Mouse (Mus musculus): ENCODE results near the gene Cdk20.
"Not testable (repeated sequence)": the region's sequence is repeated elsewhere in the genome, so short reads cannot be mapped to it uniquely, and the experiment has no call there.

The Cdk20 gene

DNA sequence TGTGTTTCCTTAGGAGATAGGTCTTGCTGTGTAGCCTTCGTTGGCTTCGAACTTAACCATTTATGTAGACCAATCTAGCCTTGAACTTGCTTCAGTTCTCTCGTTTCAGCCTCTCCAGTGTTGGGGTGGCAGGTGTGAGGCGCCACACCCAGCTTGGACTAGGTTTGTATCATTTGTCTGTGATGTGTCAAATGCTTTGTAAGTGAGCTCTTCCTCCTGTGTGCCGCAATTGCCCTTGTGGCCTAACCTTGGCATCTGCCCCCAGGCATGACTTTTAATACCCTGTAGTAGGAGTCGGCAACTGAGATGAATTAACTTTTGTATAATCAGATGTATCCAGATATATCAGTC, 9.5 kb upstream of the Cdk20 start:
- DNase-seq (ENCODE audit: low read depth) = no peak

DNA sequence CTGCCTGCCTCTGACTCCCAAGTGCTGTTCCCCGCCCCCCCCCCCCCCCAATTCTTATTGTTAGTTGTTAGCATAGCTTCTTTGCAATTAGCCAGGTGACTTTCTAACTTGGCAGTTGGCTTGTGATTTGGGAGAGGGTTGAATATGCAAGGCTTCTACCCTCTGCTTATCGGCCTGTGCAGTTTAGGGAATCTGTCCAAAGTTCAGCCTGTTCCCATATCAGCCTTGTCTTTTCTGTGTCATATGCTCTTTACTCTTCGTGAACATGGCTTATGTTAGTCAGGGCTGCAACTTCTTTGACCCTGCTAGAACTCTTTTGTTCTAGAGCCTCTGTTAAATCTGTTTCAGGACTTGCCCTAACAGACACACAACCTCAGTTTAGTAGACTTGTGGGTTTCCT, 7.8 kb upstream of the Cdk20 start:
- no peak for DNase-seq (ENCODE audit: low read depth)

DNA sequence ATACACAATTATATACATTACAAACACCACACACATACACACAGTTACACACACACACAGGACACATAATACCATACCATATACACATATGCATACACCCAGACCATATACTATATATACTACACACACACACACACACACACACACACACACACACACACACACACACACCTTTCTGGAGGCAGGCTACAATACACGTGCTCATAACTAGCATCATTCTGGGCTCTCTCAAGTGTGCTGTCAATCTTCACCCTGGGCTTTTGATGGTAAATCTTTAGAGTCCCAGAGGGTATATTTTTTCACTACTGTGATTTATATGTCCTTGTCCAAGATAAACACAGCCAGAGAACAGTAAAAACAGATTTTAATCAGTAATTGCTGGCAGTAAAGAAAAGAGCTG, 6.8 kb upstream of the Cdk20 start:
- no peak for DNase-seq (ENCODE audit: low read depth)

DNA sequence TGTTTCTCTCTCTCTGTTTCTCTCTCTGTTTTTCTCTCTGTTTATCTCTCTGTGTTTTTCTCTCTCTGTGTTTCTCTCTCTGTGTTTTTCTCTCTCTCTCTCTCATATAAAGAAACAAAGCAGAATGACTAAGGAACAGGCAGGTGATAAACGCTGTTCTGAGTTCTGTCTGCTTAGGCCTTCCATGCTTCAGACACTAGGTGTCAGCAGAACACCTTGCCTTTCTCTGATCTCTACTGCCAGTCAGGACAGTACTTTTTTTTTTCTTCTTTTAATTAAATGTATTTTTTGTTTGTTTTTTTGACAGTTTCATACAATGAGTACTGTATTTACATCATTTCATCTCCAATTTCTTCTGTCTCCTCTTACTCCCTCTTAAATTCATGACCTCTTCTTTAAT, 2.8 kb upstream of the Cdk20 start:
- peak; percentile 51 for DNase-seq (ENCODE audit: low read depth)

DNA sequence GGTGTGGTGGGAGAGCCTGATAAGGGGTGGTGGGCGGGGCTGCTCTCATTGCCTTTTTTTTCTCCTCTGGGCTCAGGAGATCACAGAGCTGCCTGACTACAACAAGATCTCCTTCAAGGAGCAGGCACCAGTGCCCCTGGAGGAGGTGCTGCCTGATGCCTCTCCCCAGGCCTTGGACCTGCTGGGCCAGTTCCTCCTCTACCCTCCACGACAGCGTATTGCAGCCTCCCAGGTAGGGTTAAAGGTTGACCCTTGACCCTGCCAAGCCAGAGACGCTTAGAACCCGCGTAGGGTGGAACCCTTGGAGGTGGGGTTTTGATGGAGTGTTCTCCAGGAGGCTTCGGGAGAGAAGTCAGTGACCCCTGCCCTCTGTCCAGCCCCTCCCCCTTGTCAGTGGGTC, 5.7 kb downstream of the Cdk20 start:
- DNase-seq (ENCODE audit: low read depth) = no peak

DNA sequence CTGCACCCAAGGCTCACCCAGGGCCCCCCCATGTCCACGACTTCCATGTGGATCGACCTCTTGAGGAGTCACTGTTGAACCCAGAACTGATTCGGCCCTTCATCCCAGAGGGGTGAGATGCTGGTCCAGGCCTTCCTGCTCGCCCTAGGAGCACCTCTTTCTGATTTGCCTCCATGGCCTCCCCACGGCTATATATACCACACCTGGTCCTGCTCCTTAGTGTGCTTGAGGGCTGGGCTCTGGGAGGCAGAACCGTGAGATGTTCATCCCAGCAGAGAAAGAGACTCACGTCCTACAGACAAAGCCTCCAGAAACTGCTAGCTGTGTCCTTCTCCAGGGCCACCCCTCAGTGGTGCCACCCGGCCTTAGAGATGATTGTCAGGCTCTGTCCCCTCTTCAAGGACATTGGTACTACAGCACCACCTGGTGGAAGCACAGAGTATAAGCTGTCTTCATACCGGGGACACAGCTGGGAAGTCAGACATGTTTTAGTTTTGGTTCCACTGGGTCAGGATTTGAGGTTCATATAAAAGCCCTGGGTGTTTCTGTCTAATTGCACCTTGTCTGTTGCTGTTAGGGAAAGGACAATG, 6.8 kb downstream of the Cdk20 start:
- peak; percentile 82 for DNase-seq (ENCODE audit: low read depth)

DNA sequence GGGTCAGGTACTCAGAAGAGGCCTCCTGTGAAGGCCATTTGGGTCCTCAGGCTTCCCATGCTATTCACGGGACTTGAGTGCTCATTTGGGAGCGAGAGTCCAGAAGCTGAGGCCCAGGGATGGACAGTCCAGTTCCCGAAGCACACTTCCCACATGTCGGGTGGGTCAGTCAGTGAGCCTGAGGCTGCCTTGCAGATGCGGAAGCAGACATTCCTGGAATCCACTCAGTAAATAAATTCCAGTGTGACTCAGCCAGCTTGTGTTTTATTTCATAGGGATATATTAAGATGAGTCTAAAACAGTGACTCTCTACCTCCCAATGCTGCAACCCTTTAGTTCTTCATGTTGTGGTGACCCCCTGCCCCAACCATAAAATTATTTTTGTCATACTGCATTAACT, 7.4 kb downstream of the Cdk20 start:
- DNase-seq (ENCODE audit: low read depth) = no peak

DNA sequence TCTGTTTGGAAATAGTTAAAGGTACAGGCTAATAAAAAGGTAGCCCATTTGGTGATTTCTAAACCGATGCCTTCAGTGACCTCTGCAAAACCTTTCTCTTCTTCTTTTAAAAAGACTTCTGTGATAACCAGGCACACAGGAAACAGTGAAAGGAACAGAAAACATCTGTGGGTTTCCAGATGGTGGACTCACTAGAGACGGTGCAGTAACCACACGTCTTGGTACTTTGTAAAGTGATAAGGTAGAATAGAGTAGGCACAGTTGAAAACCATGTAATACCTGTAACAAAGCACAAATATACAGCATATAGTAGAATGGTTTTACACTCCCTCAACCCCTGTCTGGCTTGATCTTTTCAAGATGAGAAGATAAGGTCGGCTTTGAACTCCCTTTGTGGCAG, 8.5 kb downstream of the Cdk20 start:
- DNase-seq (ENCODE audit: low read depth) = no peak

DNA sequence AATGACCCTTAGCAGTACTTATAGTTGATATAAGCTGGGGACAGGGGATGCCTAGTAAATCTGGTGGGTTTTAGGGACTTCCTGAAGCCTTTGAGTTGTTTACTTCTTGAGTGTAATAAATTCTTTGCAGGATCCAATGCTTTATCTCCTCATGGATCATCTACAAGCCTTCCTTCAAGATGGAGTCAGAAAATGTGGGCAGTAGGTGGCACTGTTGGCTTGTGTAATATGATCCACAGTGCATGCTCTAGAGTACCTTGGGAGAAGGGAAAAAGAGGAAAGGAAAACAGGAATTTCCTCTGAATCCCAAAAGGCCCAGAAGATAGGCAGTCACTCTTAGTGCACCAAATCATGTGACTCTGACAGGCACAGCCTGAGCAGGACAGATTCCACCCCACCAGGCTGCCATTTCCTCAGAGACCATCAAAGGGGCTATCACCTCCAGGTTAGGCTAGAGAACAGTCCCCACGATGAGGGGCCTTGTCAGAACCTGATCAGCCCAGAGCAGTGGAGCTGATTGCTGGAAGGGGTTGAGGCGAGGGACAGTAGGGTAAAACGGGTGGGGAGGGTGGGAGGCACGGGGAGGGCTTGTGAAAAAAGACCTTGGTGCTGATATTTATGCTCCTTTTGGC, 11.3 kb downstream of the Cdk20 start:
- peak; percentile 27 for DNase-seq (ENCODE audit: low read depth)

DNA sequence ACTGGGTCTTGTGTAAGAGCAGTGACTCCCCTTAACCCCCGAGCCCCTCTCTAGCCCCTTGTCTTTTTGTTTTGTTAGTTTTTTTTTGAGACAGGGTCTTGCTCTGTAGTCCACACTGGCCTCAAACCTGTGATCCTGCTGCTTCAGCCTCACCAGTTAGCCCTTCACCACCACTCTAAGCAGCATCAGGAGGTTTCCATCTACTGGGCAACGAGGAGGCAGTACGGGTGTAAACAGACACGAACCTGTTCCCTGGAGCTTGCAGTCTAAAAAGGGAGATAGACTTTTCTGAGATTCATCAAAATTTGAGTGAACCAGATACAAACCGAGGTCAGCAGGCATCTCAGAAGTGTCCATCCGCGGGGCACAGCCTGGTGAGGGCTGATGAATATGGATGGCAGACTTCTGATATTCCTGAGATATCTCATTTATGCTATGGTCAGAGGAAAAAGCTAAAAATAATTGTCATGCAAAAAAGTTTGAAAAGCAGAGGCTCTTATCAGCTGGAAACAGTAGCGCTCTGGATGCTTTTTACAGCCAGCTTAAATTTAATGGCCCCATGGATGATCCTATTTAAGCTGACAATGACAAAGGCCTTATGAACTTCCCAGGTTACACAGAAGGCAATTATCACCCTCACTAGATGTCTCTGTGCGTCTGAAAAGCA, 13.3 kb downstream of the Cdk20 start:
- DNase-seq (ENCODE audit: low read depth) = no peak

DNA sequence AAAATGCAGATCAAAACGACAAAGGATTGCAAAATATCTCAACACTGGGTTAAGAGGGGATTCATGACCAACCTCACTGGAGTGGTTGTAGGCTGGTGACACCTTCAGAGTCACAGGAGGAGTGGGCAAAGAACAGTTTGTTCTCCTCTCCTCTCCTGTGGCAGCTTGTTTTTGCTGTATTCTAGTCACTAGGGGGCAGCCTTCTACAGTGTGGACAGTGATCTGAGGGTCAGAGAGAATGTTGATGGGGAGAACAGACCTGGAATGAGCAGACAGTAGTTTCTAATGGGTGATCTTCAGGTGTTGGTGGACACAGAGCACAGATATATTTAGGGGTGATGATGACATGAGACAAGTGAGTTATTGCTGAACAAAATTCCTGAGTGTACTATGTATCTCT, 15.8 kb downstream of the Cdk20 start:
- DNase-seq (ENCODE audit: low read depth) = peak; percentile 26

DNA sequence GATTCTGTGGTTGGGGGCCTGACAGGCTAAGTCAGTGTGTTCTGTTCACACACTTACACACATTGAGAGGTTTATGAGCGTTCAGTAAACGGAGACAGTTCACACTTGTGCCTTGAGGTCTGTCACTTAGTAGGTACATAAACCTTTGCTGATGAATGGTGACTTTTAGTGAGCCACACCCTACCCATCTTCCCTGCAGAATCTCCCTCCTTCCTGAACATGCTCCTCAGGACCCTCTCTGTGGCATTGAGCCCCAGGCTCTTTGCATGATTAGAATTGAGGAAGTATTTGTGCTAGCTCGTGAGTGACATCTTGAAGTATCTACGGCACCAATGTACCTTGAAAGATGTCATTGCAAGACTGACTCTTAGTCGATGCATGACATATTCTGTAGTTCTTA, 16.6 kb downstream of the Cdk20 start:
- DNase-seq (ENCODE audit: low read depth) = no peak

DNA sequence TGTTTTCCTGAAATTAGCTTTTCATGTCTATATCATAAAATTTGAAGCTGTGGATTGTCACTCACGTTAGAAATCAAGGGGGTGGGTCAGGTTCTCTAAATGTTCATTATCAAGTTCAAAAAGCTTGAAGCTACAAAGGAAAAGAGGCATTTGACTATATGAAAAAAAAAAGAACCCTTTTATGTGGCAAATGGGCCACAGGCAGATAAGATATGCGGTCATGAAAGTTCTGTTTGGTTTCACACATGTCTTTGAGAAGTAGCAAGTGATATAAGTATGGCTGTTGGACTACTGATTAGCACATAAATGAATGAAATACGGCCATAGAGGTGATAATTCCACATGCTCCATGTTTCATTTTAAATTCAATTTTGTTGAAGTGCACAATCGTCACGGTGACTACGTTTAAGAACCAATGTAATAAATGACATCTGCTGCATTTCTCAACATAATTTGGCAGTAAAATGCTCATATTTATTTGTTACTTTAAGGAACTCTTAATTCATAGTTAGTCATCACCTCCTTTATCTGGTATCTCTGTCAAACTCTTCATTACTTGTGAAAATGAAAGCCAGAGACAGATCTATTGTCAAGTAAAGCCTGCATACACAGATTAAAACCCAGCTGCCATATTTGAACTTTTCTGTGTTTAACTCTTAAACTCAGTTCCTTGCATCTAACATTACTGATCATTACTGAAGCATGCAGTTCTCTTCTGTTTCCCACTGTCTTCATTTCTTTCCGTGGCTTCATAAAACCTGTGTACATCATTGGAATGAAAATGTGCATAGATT, 18.1 kb downstream of the Cdk20 start:
- no peak for DNase-seq (ENCODE audit: low read depth)

DNA sequence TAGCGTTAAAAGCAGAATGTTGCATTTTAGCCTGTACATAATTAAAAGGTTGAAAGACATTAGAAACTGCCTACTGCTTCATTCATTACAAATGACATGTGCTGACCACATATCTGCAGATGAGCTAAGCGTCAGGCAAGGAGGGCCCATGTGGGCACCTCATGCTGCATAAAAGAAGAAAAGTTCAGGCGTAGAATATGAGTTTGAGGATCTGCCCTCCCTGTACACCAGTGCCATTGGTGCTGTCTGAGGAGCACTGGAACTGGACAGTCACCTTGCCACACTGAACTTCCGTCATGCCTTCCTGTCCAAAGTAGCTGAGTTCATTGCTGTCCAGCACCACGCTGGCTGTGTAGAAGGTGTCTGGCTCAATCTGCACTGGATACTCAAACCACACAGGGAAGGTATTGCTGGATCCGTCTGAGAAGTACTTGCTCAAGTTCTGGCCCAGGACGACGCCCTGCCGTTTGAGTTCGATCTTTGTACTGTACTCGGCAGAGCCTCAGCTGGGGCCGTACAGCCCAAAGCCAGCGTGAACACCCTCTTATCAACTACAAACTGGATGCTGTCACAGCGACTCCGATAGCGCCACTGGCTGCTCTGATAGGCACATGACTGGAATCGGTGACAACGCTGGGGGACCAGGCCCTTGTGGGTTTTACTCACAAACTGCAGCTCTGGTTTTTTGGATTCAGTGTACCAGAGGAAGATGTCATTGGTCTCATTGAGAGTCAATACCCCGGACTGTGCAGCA, 25.3 kb downstream of the Cdk20 start:
- DNase-seq (ENCODE audit: low read depth) = not testable (repeated sequence)

DNA sequence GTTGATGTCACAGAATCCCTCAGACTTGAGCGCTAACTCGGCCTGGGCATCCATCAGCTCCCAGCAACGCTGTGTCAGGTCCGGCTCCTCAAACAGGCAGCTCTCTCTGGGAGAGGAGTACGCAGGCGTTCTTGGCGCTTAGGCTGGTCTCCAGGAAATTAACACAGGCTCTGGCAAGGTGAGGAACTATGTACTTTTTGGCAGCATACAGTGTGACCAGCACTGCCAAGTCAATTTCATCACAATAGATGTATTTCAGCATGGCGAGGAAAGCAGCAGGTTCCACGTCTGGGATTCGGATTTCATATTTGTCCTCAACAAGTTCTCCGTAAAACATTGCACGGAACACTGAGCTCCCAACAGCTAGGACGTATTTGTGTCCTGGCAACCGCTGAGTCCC, 26.1 kb downstream of the Cdk20 start:
- no peak for DNase-seq (ENCODE audit: low read depth)

DNA sequence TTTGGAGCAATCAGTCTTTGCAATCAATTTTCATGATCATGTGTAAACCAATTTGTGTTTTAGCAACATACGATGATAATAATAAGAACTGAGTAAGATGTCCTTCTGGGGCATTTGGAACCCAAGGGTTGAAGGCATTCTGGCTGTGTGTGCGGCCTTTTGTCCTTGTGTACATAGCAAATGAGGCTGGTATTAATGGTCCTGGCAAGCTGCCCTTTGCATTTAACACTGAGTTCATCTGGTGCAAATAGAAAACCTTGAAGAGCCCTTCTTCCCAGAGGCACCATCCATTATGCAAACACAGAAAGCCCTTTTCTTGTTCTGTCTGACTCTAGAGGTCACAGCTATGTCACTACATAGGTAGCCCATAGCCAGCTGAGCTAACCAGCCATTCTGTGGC, 30.5 kb downstream of the Cdk20 start:
- no peak for DNase-seq (ENCODE audit: low read depth)

DNA sequence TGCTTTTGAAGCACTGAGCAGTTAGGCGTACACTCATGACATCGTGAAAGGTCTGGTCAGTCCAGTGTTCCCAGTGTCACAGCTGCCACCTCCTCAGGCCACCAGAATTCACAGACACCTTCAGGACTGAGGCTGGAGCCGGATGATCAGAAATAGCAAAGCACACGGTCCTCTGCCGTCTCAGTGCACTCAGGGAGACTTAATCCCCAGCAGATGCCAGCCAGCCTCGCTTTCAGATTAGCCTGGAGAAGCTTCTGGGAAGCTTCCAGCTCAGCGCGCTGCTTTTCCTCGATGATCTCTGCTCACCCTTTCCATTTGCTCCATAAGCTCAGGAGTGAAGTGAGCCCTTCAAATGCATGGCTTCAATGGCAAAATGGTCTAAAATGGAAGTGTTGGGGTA, 33.1 kb downstream of the Cdk20 start:
- no peak for DNase-seq (ENCODE audit: low read depth)

DNA sequence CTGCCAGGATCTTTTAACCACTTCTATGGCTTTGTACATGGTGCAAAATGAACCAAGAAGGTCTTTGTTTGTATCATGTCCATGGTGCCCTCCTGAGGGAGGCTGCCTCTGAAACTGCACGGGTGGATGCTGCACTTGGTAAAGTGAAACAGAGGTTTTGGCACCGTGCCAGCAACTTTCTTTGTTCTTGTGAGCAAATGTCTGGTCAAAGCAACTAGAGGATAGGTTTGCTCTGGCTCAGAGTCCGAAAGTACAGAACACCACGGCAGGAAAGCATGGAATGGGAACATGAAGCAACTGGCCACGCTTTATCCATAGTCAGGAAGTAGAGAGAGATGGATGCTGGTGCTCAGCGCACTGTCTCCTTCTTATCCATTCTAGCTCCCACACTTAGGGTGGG, 35.8 kb downstream of the Cdk20 start:
- no peak for DNase-seq (ENCODE audit: low read depth)

DNA sequence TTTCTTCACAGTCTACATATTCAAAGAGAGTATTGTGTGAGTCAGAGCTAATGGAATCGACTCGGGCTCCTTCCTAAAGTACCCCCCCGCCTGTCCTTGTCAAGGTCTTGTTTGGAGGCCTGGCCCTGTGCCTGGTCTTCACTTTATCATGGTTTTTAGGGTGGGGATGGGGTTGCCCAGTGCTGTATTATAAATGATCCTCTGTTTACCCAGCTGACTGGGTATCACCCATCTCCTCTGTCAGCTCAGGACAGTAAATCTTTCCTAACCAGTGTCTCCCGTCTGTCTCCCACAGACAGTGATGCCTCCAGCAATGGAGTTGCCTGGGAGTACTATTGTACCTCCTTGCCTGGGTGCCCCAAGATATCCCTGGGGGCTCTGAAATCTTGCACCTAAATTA, 45.9 kb downstream of the Cdk20 start:
- DNase-seq (ENCODE audit: low read depth) = no peak

DNA sequence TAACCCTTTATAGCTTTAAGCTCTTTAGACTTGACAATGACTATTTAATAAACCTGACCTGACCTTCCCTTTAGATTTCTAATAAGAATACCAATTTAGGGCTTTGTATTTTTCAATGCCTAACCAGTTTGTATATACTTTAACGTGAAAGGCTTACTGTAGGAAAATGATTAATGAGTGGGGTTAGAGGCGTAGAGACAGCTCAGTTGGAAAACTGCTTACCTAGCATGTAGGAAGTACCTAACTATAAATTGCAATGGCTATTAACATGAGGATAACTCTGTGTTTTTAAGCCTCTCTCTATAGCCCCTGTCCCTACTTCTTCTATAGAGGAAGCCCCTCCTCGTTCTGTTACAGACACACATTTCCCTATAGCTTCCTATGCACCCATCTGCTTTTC, 47.8 kb downstream of the Cdk20 start:
- DNase-seq (ENCODE audit: low read depth) = no peak

DNA sequence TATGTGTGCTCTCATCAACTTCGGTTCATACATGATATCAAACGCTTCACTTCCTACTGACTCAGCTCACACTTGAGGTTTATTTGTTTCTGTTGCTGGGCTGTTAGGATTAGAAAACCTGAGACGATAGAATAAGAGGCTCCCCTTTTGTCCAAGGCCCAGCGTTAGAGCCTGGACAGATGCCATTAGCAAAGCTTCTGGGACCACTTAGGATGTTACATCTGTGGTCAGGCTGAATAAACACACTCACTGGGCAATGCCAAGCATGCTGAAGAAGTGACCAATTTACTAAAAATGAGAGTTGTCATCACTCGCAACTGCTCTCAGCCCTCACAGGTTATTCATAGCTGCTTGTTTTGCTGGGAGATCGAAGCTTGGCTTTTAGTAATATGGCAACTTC, 57.8 kb downstream of the Cdk20 start:
- DNase-seq (ENCODE audit: low read depth) = no peak

Data from induced T-regulatory cell, adult 2 months (primary cell).